Mouse (Mus musculus) Patski (cell line): ENCODE measurements around the gene Gprc5a. TPM values are rescaled to one million over a fixed set of nuclear protein-coding genes. Genes with fewer than 3 reads are reported as not detected.

Experiments used
- ATAC-seq: fragments of 100-300 bp; one replicate; pipeline ENCODE4 v1.8.0; 2021
- CTCF ChIA-PET: fragments of 350-600 bp; sonication (Branson Sonifier 250); formaldehyde crosslinking; loops from one replicate; lab custom pipeline; 2022; ENCODE audit warnings: inconsistent platforms; lab: Charles Lee
- POLR2A ChIA-PET: fragments of 350-600 bp; sonication (Branson Sonifier 250); formaldehyde crosslinking; loops from one replicate; lab custom pipeline; 2022; ENCODE audit warnings: antibody characterized with exemption, inconsistent platforms; lab: Charles Lee
- DNase-seq: peaks from one replicate; pipeline ENCODE4 v3.0.0-alpha.2; 2011; ENCODE audit warnings: low read depth, low spot score
- H3K27me3 ChIP-seq: fragments of 371-371 bp; one replicate; pipeline ENCODE4 v1.5.1; 2021
- CTCF ChIP-seq: fragments of 100-300 bp; IDR thresholded peaks from one replicate; pipeline ENCODE4 v1.5.1; 2021
- in situ Hi-C: fragments of 300-500 bp; cut with MboI; formaldehyde crosslinking; loops from 3 replicates; pipeline ENCODE4 v1.11.1; 2018; ENCODE audit warnings: low pct_unique_long_range_greater_than_20kb, mixed read lengths
- polyA plus RNA-seq: library from polyadenylated mRNA; unstranded; gene quantifications from one replicate; pipeline ENCODE4 v1.2.3, GENCODE M21; 2021

The Gprc5a gene
- polyA plus RNA-seq, 1 experiment from 2014 or later = 80.0 TPM

GRCm38 (mm10) chr6:135040275-135040871 is 25.1 kb upstream of the Gprc5a start:
- POLR2A ChIA-PET = no interaction called here
- no peak for ATAC-seq
- no peak for DNase-seq

GRCm38 (mm10) chr6:135041930-135042329 is 23.5 kb upstream of the Gprc5a start:
- no peak for TF ChIP-seq CTCF
- no peaks in the 10 kb centered on the region for H3K27me3 ChIP-seq
- in situ Hi-C loops = no loop called here
- POLR2A ChIA-PET = no interaction called here
- ATAC-seq = no peak
- CTCF ChIA-PET = no interaction called here
- DNase-seq = no peak

More at GRCm38 (mm10) chr6:135040275-135040871, 25.1 kb upstream of the Gprc5a start:
- TF ChIP-seq CTCF = no peak
- in situ Hi-C loops = no loop called here
- H3K27me3 ChIP-seq = no peaks in the 10 kb centered on the region
- CTCF ChIA-PET = interaction anchor here (0.7 to 1.4 kb wide), 2 partner anchors 14 to 15 kb away, joined by 3 to 5 read pairs; no protein-coding TSS in a partner anchor

GRCm38 (mm10) chr6:135047276-135047675 is 18.2 kb upstream of the Gprc5a start:
- POLR2A ChIA-PET = no interaction called here
- no peak for TF ChIP-seq CTCF
- in situ Hi-C loops = no loop called here
- no peak for ATAC-seq
- DNase-seq = no peak
- CTCF ChIA-PET = interaction anchor here (2.3 kb wide), 1 partner anchor 21 kb away, joined by 7 read pairs; no protein-coding TSS in a partner anchor
- no peaks in the 10 kb centered on the region for H3K27me3 ChIP-seq

DNA sequence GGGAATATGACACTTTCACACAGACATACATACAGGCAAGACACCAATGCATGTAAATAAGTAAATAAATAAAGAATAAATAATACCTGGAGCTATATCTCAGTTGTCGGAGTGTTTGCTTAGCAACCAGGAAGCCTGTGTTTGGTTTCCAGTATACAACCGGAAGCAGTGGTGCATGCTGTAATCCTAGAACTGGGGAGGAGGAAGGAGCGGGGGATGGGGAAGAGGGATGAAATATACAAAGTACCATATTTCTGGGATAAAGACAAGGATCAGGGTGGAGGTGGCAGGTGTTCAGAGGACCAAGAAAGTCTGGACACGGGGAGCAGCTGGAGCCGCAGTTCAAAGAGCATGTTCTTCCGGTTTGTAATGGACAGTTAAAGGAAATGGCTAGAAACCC is 16.9 kb upstream of the Gprc5a start:
- in situ Hi-C loops = no loop called here
- no peak for TF ChIP-seq CTCF
- POLR2A ChIA-PET = interaction anchor here (1.0 kb wide), 1 partner anchor 9 kb away, joined by 3 read pairs; no protein-coding TSS in a partner anchor
- no peaks in the 10 kb centered on the region for H3K27me3 ChIP-seq
- no peak for ATAC-seq
- CTCF ChIA-PET = interaction anchor here (1.2 to 2.3 kb wide), 2 partner anchors 15 to 23 kb away, joined by 4 to 7 read pairs; no protein-coding TSS in a partner anchor
- no peak for DNase-seq

DNA sequence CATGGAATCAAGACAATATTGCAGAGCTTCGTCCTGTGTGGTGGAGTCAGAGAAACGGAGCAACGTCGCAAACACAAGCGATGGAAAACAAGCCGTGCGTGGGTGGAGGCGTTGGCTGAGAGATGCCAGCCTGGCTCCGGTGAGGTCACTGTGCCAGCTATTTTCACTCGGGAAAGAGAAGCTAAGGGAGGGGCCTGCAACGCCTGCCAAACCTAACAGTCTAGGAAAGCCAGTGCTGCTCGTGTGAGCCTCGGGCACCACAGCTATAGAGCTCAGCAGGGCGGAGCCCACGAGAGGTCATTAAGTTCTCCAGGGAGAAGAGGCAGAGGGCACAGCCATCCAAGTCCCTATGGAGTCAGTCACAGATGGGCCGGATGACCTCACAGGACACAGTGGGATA is 16.5 kb upstream of the Gprc5a start:
- H3K27me3 ChIP-seq = no peaks in the 10 kb centered on the region
- TF ChIP-seq CTCF = no peak
- ATAC-seq (peak; percentile 65), DNase-seq (no peak)
- in situ Hi-C loops = no loop called here
- ChIA-PET CTCF (interaction anchor here (1.2 to 2.3 kb wide), 2 partner anchors 14 to 23 kb away, joined by 4 to 7 read pairs; no protein-coding TSS in a partner anchor), POLR2A (interaction anchor here (1.0 to 1.1 kb wide), 2 partner anchors 9 to 24 kb away, joined by 3 read pairs; no protein-coding TSS in a partner anchor)

- no peak for DNase-seq
- TF ChIP-seq CTCF = no peak
- ChIA-PET POLR2A (no interaction called here), CTCF (interaction anchor here (2.6 kb wide), 1 partner anchor 28 kb away, joined by 8 read pairs; no protein-coding TSS in a partner anchor)
- in situ Hi-C loops = loop anchor here (25.0 kb wide), 1 partner anchor 1759 kb away; the partner anchor contains the start of genes H2afj and Hist4h4
- no peak for ATAC-seq
- H3K27me3 ChIP-seq = no peaks in the 10 kb centered on the region
Measured at GRCm38 (mm10) chr6:135053789-135054188, 11.7 kb upstream of the Gprc5a start.

DNA sequence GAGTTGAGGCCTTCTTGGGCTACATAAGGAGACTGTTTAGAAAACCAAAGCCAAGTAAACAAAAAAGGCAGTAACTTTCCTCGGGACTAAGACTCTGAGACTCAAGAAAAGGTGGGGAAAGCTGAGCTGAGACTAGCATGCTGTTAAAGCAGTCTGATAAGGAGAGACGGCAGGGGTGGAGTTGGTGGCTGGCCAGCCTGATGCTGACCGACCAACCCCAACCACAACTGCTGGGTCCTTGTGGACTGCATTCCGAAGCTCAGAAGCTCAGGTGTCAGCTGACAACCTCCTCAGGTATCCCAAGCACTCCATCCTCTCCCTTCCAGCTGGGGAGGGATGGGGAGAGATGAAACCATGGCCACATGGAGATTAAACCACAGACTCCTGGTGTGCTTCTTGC is 9.6 kb upstream of the Gprc5a start:
- TF ChIP-seq CTCF = no peak
- in situ Hi-C loops = loop anchor here (25.0 kb wide), 1 partner anchor 1756 kb away; the partner anchor contains the start of genes H2afj and Hist4h4
- no peaks in the 10 kb centered on the region for H3K27me3 ChIP-seq

DNA sequence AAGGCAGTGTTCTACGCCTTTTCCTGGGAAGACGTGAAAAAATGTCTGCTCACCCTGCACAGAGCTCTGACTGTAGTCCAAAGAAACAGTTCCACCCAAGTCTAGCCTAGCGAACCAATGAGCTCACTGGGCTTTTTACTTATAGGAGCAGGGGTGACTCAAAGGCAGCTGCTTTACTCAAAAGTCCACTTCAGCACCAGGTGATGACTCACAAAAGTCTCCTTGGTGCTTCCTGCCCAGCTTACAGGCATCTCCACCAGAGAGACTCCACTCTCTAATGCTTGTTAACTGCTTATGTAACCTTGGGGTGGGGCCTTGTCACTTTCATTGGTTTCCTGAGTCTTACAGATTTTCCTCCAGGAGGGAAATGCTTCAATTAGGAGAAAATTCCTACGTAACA is 4.7 kb upstream of the Gprc5a start:
- in situ Hi-C loops = loop anchor here (25.0 kb wide), 1 partner anchor 1752 kb away; the partner anchor contains the start of genes H2afj and Hist4h4
- TF ChIP-seq CTCF = no peak
- POLR2A ChIA-PET = no interaction called here
- H3K27me3 ChIP-seq = no peaks in the 10 kb centered on the region
- CTCF ChIA-PET = no interaction called here
- no peak for ATAC-seq
- DNase-seq = no peak

More for the DNA sequence above, 9.6 kb upstream of the Gprc5a start:
- DNase-seq (no peak), ATAC-seq (no peak)
- ChIA-PET CTCF (interaction anchor here (1.3 kb wide), 1 partner anchor 29 kb away, joined by 3 read pairs; no protein-coding TSS in a partner anchor), POLR2A (interaction anchor here (1.5 kb wide), 1 partner anchor 30 kb away, joined by 3 read pairs; no protein-coding TSS in a partner anchor)

DNA sequence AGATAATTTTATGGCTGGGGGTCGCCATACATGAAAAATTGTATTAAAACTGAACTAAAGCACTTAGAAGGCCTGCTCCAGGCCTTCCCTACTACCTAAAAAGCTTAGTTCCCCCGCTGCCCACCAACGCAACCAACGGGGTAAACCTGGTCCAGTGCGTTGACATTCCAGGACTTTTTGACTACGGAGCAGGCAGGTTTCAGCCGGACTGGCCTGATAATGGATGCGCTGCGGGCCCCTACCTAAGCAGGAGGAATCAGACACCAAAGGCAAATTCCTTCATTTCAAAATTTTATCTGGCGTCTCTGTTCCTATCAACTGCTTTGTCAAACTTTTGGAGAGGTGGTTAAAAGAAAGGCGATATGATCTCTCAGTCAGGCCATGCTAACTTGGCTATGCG is 830 bp upstream of the Gprc5a start:
- POLR2A ChIA-PET = no interaction called here

DNA sequence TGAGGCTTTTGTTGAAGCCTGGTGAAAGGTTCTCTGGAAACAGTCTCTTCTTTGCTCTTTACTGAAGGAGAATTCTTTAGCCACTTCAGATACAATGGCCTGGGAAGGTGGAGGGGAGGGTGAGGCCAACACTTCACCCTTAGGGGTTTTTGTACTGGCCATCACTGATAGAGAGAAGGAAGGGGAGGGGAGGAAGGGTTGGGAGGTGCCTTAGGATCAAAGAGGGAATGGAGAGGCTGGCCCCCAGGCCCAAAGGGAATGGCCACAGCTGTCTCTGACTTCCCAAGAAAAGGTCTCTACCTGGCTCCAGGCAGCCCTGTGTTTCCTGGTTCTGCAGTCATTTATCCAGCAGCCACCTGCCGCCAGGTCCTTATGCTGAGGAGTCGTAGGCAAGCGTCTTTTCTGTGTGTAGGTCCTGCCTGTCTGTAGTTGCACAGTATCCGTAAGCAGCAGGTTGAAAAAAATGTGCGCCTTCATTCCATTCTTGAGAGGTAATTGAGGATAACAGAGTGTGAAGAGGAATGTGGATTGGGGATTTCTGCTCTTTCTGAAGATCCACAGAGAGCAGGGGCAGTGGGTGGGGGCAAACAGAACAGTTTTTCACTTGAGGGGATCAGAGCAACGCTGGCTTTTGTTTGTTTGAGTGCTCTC is 1.5 kb downstream of the Gprc5a start:
- ChIA-PET POLR2A (interaction anchor here (0.9 kb wide), 1 partner anchor 69 kb away, joined by 3 read pairs; no protein-coding TSS in a partner anchor), CTCF (interaction anchor here (1.0 kb wide), 1 partner anchor 119 kb away, joined by 3 read pairs; no protein-coding TSS in a partner anchor)
- no peak for TF ChIP-seq CTCF
- ATAC-seq (peak; percentile 81), DNase-seq (peak; percentile 64)
- no peaks in the 10 kb centered on the region for H3K27me3 ChIP-seq
- in situ Hi-C loops = loop anchor here (5.0 to 25.0 kb wide), 2 partner anchors 40 to 1745 kb away; partner anchors contain the start of genes H2afj and Hist4h4

More for the DNA sequence above, 830 bp upstream of the Gprc5a start:
- DNase-seq = no peak
- CTCF ChIA-PET = no interaction called here
- TF ChIP-seq CTCF = no peak
- no peaks in the 10 kb centered on the region for H3K27me3 ChIP-seq
- ATAC-seq = no peak
- in situ Hi-C loops = loop anchor here (5.0 to 25.0 kb wide), 2 partner anchors 37 to 1748 kb away; partner anchors contain the start of genes H2afj and Hist4h4
